Mouse (Mus musculus) forebrain, embryonic 11.5 days (tissue): ENCODE results near the gene Jmjd7. TPM values are rescaled to one million over a fixed set of nuclear protein-coding genes. Genes with fewer than 3 reads are reported as not detected.

Experiments used
- ATAC-seq: fragments of 200-750 bp; cut with Nextera tagmentation; replicated peaks from 2 replicates; pipeline ENCODE4 v1.8.0; 2017; ENCODE audit warnings: moderate TSS enrichment; ENCODE audit not compliant: low FRiP score
- DNase-seq: peaks from one replicate; pipeline ENCODE4 v3.0.0-alpha.2; 2017; ENCODE audit warnings: low spot score
- H3K27ac ChIP-seq: fragments of 300-500 bp; sonication (generic); 2 replicates; pipeline ENCODE4 v1.5.1; 2014; ENCODE audit warnings: low read depth, low read length
- H3K27me3 ChIP-seq: fragments of 300-500 bp; sonication (generic); 2 replicates; pipeline ENCODE4 v1.6.1; 2014; ENCODE audit warnings: mild to moderate bottlenecking, low read length, mixed read lengths; ENCODE audit not compliant: control insufficient read depth, insufficient read depth
- H3K36me3 ChIP-seq: fragments of 300-500 bp; sonication (generic); 2 replicates; pipeline ENCODE4 v1.6.1; 2014; ENCODE audit warnings: mild to moderate bottlenecking, low read length, moderate library complexity, mixed read lengths; ENCODE audit not compliant: control insufficient read depth, insufficient read depth
- H3K4me1 ChIP-seq: fragments of 300-500 bp; sonication (generic); replicated peaks from 2 replicates; pipeline ENCODE4 v1.6.1; 2014; ENCODE audit warnings: low read length, mixed read lengths; ENCODE audit not compliant: control insufficient read depth, insufficient read depth
- H3K4me2 ChIP-seq: fragments of 300-500 bp; sonication (generic); 2 replicates; pipeline ENCODE4 v1.6.1; 2014; ENCODE audit warnings: low read depth, mild to moderate bottlenecking, low read length, moderate library complexity, mixed read lengths; ENCODE audit not compliant: severe bottlenecking
- H3K4me3 ChIP-seq: fragments of 300-500 bp; sonication (generic); 2 replicates; pipeline ENCODE4 v1.5.1; 2014; ENCODE audit warnings: low read depth, low read length
- H3K9ac ChIP-seq: fragments of 300-500 bp; sonication (generic); 2 replicates; pipeline ENCODE4 v1.6.1; 2014; ENCODE audit warnings: low read length
- H3K9me3 ChIP-seq: fragments of 300-500 bp; sonication (generic); 2 replicates; pipeline ENCODE4 v1.6.1; 2016; ENCODE audit warnings: low read length, mixed read lengths; ENCODE audit not compliant: control insufficient read depth
- WGBS: fragments of 180-500 bp; shearing (Covaris S2); extraction: QIAGEN DNeasy Blood & Tissue Kit; methylation state at CpG from one replicate; pipeline ENCODE4 v1.1.7; 2014; 5-methylcytosine and 5-hydroxymethylcytosine counted together
- microRNA-seq: library from miRNA; unstranded; fragments of <30 nt; microRNA quantifications from one replicate; pipeline ENCODE4, GENCODE M21; 2016; ENCODE audit not compliant: insufficient number of aligned reads
- polyA plus RNA-seq: library from polyadenylated mRNA; unstranded; fragments of >200 nt; fragmentation: Nextera tagmentation; extraction: Ambion mirVana; gene quantifications from 2 replicates; pipeline ENCODE4 v1.2.1, GENCODE M21; 2014

Jmjd7 gene
- polyA plus RNA-seq, 1 experiment from 2014 or later, result 18.6 TPM

- no peak overlapping the region for H3K9ac ChIP-seq
- H3K4me2 ChIP-seq, result no peak overlapping the region
- H3K27ac ChIP-seq, result no peak overlapping the region
- ATAC-seq (no peak), DNase-seq (no peak)
- no peaks in the 10 kb centered on the region for H3K36me3 ChIP-seq
- 89% methylated on average over 4 of the region's 4 CpGs for WGBS
- peaks cover 17% of the 10 kb centered on the region for H3K27me3 ChIP-seq
- peaks cover 5% of the 10 kb centered on the region; the same call in 1 of the 2 replicates for H3K4me1 ChIP-seq
- no peaks in the 10 kb centered on the region for H3K9me3 ChIP-seq
- no peak overlapping the region for H3K4me3 ChIP-seq
Measured at GRCm38 (mm10) chr2:120074096-120074495, 46.8 kb downstream of the Jmjd7 start.

GRCm38 (mm10) chr2:120076076-120076705 lies 48.9 kb downstream of the Jmjd7 start:
- no peaks in the 10 kb centered on the region for H3K36me3 ChIP-seq
- peak overlapping the region; percentile 31 for H3K4me3 ChIP-seq
- H3K4me2 ChIP-seq, result peak overlapping the region; percentile 62
- DNase-seq (peak; percentile 82), ATAC-seq (no peak; the same call in 1 of the 2 replicates)
- H3K9ac ChIP-seq, result peak overlapping the region; percentile 12; the same call in 1 of the 2 replicates
- H3K9me3 ChIP-seq, result no peaks in the 10 kb centered on the region
- H3K4me1 ChIP-seq, result peaks cover 5% of the 10 kb centered on the region; the same call in 1 of the 2 replicates
- no peak overlapping the region for H3K27ac ChIP-seq
- under 1% methylated on average over 36 of the region's 36 CpGs for WGBS
- H3K27me3 ChIP-seq, result peaks cover 17% of the 10 kb centered on the region

Small RNA genes within 50 kb of the gene (microRNA-seq; reads per million reads assigned to microRNA genes)
- not detected for gene Mir7665

Other genes starting within 250 kb of the Jmjd7 start
- gene Rpap1, start 239.9 kb upstream of the Jmjd7 start, polyA plus RNA-seq, result 38.1 and 40.3 TPM in 2 replicates
- 27.7 and 29.8 TPM in 2 replicates for gene Tyro3, start 229.8 kb upstream of the Jmjd7 start, polyA plus RNA-seq
- 34.3 and 43.3 TPM in 2 replicates for gene Mga, start 130.3 kb upstream of the Jmjd7 start, polyA plus RNA-seq
- gene Mapkbp1, start 54.8 kb upstream of the Jmjd7 start, polyA plus RNA-seq, result 3.9 and 5.3 TPM in 2 replicates
- 4.8 and 6.6 TPM in 2 replicates for gene Gm28042, start within 50 bp of the Jmjd7 start, polyA plus RNA-seq
- 1.5 and 1.8 TPM in 2 replicates for gene Pla2g4b, start 5.9 kb downstream of the Jmjd7 start, polyA plus RNA-seq
- 13.1 and 13.9 TPM in 2 replicates for gene Ehd4, start 127.1 kb downstream of the Jmjd7 start, polyA plus RNA-seq
- 0.09 TPM in 1 of 2 replicates, not detected in the other for gene Pla2g4e, start 217.9 kb downstream of the Jmjd7 start, polyA plus RNA-seq